Mouse (Mus musculus) gastrocnemius, adult 8-10 months (tissue): ENCODE results near the gene Lair1. TPM values are rescaled to one million over a fixed set of nuclear protein-coding genes. Genes with fewer than 3 reads are reported as not detected.
"Not testable (repeated sequence)": the region's sequence is repeated elsewhere in the genome, so short reads cannot be mapped to it uniquely, and the experiment has no call there.

Experiments used
- DNase-seq, 2 experiments: peaks; one replicate each; pipeline ENCODE4 v3.0.0; 2022; ENCODE audit warnings: low spot score in 2 of 2
- total RNA-seq, 4 experiments: library from RNA; stranded (reverse); gene quantifications; 2 replicates each; pipeline ENCODE4 v1.2.4; 2022

The Lair1 gene
- total RNA-seq, 4 experiments from 2014 or later: 0.21 to 0.43 (median 0.41) TPM; not detected in 1

GRCm38 (mm10) chr7:4003996-4004395 lies 59.0 kb downstream of the Lair1 start:
- not testable (repeated sequence) for DNase-seq

GRCm38 (mm10) chr7:3962017-3962416 lies 101.0 kb downstream of the Lair1 start:
- no peak for DNase-seq

DNA sequence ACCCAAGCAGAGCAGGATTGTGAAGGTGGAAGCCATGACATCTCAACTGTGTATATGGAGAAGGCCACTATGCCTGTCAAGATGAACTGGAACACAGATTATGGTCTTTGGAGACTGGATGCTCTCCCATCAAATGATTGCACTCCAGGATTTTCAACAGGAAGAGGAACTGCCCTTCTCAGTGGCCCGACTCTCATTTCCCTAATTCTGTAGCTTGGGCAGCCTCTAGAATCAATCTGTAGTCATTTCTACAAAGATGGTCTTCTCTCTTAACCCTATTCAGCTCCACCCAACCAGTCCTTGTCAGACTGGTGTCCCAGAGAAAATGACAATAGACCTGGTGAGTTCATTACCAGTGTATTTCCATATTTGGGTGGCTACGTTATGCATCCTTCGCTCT lies 105.6 kb downstream of the Lair1 start:
- no peak for DNase-seq

Other genes starting within 250 kb of the Lair1 start
- under 1 TPM in 1 of 4 experiments, not detected in 3; 0.20 TPM for gene Gm15448, start 237.5 kb downstream of the Lair1 start, total RNA-seq
- not detected for gene Pira2, start 218.2 kb downstream of the Lair1 start, total RNA-seq
- gene Gm14548, start 165.1 kb downstream of the Lair1 start, total RNA-seq: not detected
- under 1 TPM in 2 of 4 experiments, not detected in 2; 0.17 to 0.19 TPM for gene Lilra6, start 147.7 kb downstream of the Lair1 start, total RNA-seq
- gene Ttyh1, start 56.2 kb upstream of the Lair1 start, total RNA-seq: 1 to 10 TPM in 1 of 4 experiments, under 1 TPM in 3; 0.18 to 1.3 (median 0.75) TPM
- gene Leng8, start 73.8 kb upstream of the Lair1 start, total RNA-seq: 10 to 100 TPM; 23.8 to 30.8 (median 25.8) TPM
- gene Leng9, start 87.2 kb upstream of the Lair1 start, total RNA-seq: 1 to 10 TPM; 1.8 to 2.4 (median 2.1) TPM
- gene Cdc42ep5, start 101.7 kb upstream of the Lair1 start, total RNA-seq: 1 to 10 TPM; 1.5 to 2.2 (median 2.0) TPM
- not detected for gene Lilra5, start 174.6 kb upstream of the Lair1 start, total RNA-seq